8 mouse cellular contexts compared by ENCODE assay signal in genomic region chr10:91123828-91124822, GRCm38 (mm10). TPM values are rescaled to one million over a fixed set of nuclear protein-coding genes. Genes with fewer than 3 reads are reported as not detected.
DNase-seq lines count a peak whose midpoint lies in the region; ATAC-seq lines count a peak whose summit lies in the region.

Gene Slc25a3 (minus strand): TSS chr10:91124059.

- ATAC-seq in hematopoietic stem cell, adult 5-6 weeks (replicated peaks in 1 of 2; ENCODE audit: insufficient read depth in 1 of 2, low FRiP score in 2 of 2, low TSS enrichment in 1 of 2, low read depth in 1 of 2, poor library complexity in 2 of 2, severe bottlenecking in 2 of 2): peak; percentile 98 to 99
- peak; percentile 100 for ATAC-seq in lung, embryonic 16.5 days (ENCODE audit: low read depth)

- H3K9ac ChIP-seq in lung, embryonic 16.5 days (ENCODE audit: low read length): peak within 1 kb of the TSS; percentile 99

- H3K4me3 ChIP-seq in lung, embryonic 16.5 days (ENCODE audit: low read length): peak within 1 kb of the TSS; percentile 98

- peaks cover 9% of the 10 kb centered on the region for H3K4me1 ChIP-seq in lung, embryonic 16.5 days (replicated peaks; ENCODE audit: control insufficient read depth, insufficient read depth, low read length)

- H3K27ac ChIP-seq in lung, embryonic 16.5 days (ENCODE audit: low read length): peak within 1 kb of the TSS; percentile 92

- H3K9me3 ChIP-seq in lung, embryonic 16.5 days (ENCODE audit: control insufficient read depth, low read length): no peaks in the 10 kb centered on the region

- WGBS in lung, embryonic 16.5 days: 9% methylated on average over 59 of the region's 59 CpGs

- peak within 1 kb of the TSS; percentile 80 for H3K4me2 ChIP-seq in lung, embryonic 16.5 days (ENCODE audit: low read depth, low read length)

- peaks cover 17% of the 10 kb centered on the region for H3K36me3 ChIP-seq in lung, embryonic 16.5 days (ENCODE audit: control insufficient read depth, insufficient read depth, low read length)

- H3K27me3 ChIP-seq in lung, embryonic 16.5 days (ENCODE audit: control insufficient read depth, insufficient read depth, low read depth, low read length): no peaks in the 10 kb centered on the region

- peak; percentile 93 for DNase-seq in MEL-GATA-1-ER (ENCODE audit: extremely low read depth, low read depth)
- peak; percentile 98 for DNase-seq in cerebellum, adult 8-10 months
- peak; percentile 100 for DNase-seq in forelimb bud, embryonic 11.5 days (ENCODE audit: low read depth, low spot score)
- peak; percentile 87 for DNase-seq in layer of hippocampus, adult 9-10 months (ENCODE audit: low spot score)
- DNase-seq in ovary, postnatal 10 days (ENCODE audit: low spot score): peak; percentile 89
- peak; percentile 96 to 98 for DNase-seq in thymus, postnatal 10 days (ENCODE audit: low spot score in 2 of 2)

RNA-seq across cellular contexts. Expression of gene Slc25a3, which starts in this region (rescaled TPM):
- total RNA-seq in hematopoietic stem cell, adult 5-6 weeks (2017): 243 and 260 TPM in 2 replicates
- polyA plus RNA-seq in lung, embryonic 16.5 days (2015; fragmentation: Nextera tagmentation; extraction: Ambion mirVana): 405 and 406 TPM in 2 replicates

Comparison
In these comparisons a context has a peak if more than half of its experiments do, and no peak if none do; other contexts are left out.
1. Peak in every context shown above with its lines: DNase-seq, ATAC-seq, H3K4me3 ChIP-seq and H3K27ac ChIP-seq.